Mouse (Mus musculus) G1E (cell line): ENCODE measurements at regions not wholly inside any gene's neighbourhood (a gene's known extent, or its start where the extent isn't known, plus 50 kb on each side); places are given as distances from the start of the nearest gene placed in this dataset.

ENCODE experiments used
- CTCF ChIP-seq: IDR thresholded peaks from 2 replicates; pipeline ENCODE4 v1.5.1; 2012; ENCODE audit warnings: low read depth, low read length, inconsistent platforms, mixed read lengths
- GATA1 ChIP-seq: IDR thresholded peaks from 2 replicates; pipeline ENCODE4 v1.6.1; 2012; ENCODE audit warnings: borderline replicate concordance, low read length, inconsistent platforms, mixed read lengths
- GATA2 ChIP-seq: IDR thresholded peaks from 2 replicates; pipeline ENCODE4 v1.6.1; 2012; ENCODE audit warnings: low read depth, low read length, inconsistent platforms, borderline replicate concordance
- POLR2AphosphoS5 ChIP-seq: IDR thresholded peaks from 2 replicates; pipeline ENCODE4 v1.6.1; 2012; ENCODE audit warnings: low read depth, low read length, inconsistent platforms; ENCODE audit not compliant: insufficient replicate concordance
- TAL1 ChIP-seq: conservative IDR thresholded peaks from 2 replicates; pipeline ENCODE4 v1.6.1; 2012; ENCODE audit warnings: low read depth, low read length, inconsistent platforms, mixed read lengths

- TF ChIP-seq CTCF (no peak), GATA1 (no peak), TAL1 (no peak), POLR2AphosphoS5 (no peak), GATA2 (no peak)
These were observed 175.7 kb upstream of the Klf4 start for GRCm38 (mm10) chr4:55707916-55708315.
